Mouse (Mus musculus) kidney, adult 2 months (tissue): ENCODE measurements around the gene Hspa5. TPM values are rescaled to one million over a fixed set of nuclear protein-coding genes. Genes with fewer than 3 reads are reported as not detected.

Source experiments
- DNase-seq: peaks from one replicate; pipeline ENCODE4 v3.0.0; 2021
- H3K27ac ChIP-seq: fragments of 200-500 bp; 2 replicates; pipeline ENCODE4 v1.5.1; 2012; ENCODE audit warnings: low read depth, low read length, control low read depth, inconsistent platforms; ENCODE audit not compliant: insufficient read depth
- H3K27me3 ChIP-seq: fragments of 200-500 bp; replicated peaks from 2 replicates; pipeline ENCODE4 v1.6.1; 2012; ENCODE audit warnings: mild to moderate bottlenecking, moderate library complexity, low read length, inconsistent platforms; ENCODE audit not compliant: control insufficient read depth, insufficient read depth
- H3K36me3 ChIP-seq: fragments of 200-500 bp; 2 replicates; pipeline ENCODE4 v1.6.1; 2012; ENCODE audit warnings: mild to moderate bottlenecking, moderate library complexity, low read length, inconsistent platforms; ENCODE audit not compliant: control insufficient read depth, insufficient read depth
- H3K4me1 ChIP-seq: fragments of 200-500 bp; 2 replicates; pipeline ENCODE4 v1.6.1; 2011; ENCODE audit warnings: low read length; ENCODE audit not compliant: control insufficient read depth, insufficient read depth
- H3K4me3 ChIP-seq: fragments of 200-500 bp; 2 replicates; pipeline ENCODE4 v1.5.1; 2011; ENCODE audit warnings: mild to moderate bottlenecking, low read depth, low read length, control low read depth; ENCODE audit not compliant: insufficient read depth
- CTCF ChIP-seq: fragments of 200-500 bp; conservative IDR thresholded peaks from 2 replicates; pipeline ENCODE4 v1.5.1; 2011; ENCODE audit warnings: low read depth, mild to moderate bottlenecking, control low read depth, low read length, moderate library complexity, mixed read lengths; ENCODE audit not compliant: insufficient read depth, insufficient read length
- POLR2A ChIP-seq: fragments of 200-500 bp; IDR thresholded peaks from one replicate; pipeline ENCODE4 v1.6.1; 2011; ENCODE audit warnings: low read depth, low read length, control low read depth
- WGBS: fragments of 180-500 bp; shearing (Covaris S2); methylation state at CpG from one replicate; pipeline ENCODE4 v1.1.7; 2018; 5-methylcytosine and 5-hydroxymethylcytosine counted together
- polyA plus RNA-seq: library from polyadenylated mRNA; depleted of rRNA; stranded (reverse); fragments of >200 nt; gene quantifications from 2 replicates; pipeline ENCODE4 v1.2.3, GENCODE M21; 2012; rRNA removed

The Hspa5 gene
- polyA plus RNA-seq, 1 experiment = 489 TPM

DNA sequence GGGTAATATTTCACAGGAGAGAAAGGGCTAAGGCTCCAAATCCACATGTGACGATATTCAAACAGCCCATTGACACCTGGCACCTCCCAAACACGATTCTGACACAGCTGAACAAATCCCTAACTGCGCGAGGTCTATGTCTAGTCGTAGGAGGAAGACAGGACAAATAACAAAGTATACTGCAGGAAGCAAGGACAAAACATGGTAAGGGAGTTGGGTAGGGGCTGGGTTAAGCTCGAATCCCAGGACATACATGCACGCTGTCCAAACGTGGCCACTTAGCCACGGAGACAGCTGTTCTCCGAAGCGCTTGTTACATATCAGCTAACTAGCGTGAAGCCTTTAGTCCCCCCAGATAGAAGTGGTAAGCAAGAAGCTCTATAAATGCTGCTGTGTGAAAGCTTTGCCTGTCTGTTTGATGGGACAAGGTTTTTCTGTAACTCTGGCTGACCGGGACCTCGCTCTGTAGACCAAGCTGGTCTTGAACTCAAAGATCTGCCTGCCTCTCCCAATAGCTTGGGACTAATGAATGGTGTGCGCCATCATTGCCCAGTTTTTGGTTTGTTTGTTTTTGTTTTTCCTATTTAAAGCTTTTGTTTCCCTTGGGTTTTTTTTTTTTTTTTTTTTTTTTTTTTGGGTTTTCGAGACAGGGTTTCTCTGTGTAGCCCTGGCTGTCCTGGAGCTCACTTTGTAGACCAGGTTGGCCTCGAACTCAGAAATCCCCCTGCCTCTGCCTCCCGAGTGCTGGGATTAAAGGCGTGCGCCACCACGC is 54.9 kb downstream of the Hspa5 start:
- no peaks in the 10 kb centered on the region for H3K27me3 ChIP-seq
- H3K4me3 ChIP-seq = peak overlapping the region; percentile 69
- H3K27ac ChIP-seq = 0 out of 2 replicates have a peak overlapping the region, but pooled peaks have one; percentile 2
- TF ChIP-seq POLR2A (no peak), CTCF (no peak)
- peaks cover 9% of the 10 kb centered on the region; the same call in 1 of the 2 replicates for H3K4me1 ChIP-seq
- no peak for DNase-seq
- peaks cover 2% of the 10 kb centered on the region for H3K36me3 ChIP-seq
- 39% methylated on average over 20 of the region's 21 CpGs for WGBS

Other genes starting within 250 kb of the Hspa5 start
- 14.0 and 16.0 TPM in 2 replicates for gene Gapvd1, start 16.7 kb upstream of the Hspa5 start, polyA plus RNA-seq
- gene Rabepk, start 27.9 kb downstream of the Hspa5 start, polyA plus RNA-seq = 25.8 and 28.1 TPM in 2 replicates
- 29.4 and 34.1 TPM in 2 replicates for gene Fbxw2, start 54.3 kb downstream of the Hspa5 start, polyA plus RNA-seq
- gene Gm34653, start 61.0 kb downstream of the Hspa5 start, polyA plus RNA-seq = 0.07 TPM in 1 of 2 replicates, not detected in the other
- gene Cutal, start 102.4 kb downstream of the Hspa5 start, polyA plus RNA-seq = 208 and 340 TPM in 2 replicates
- gene Psmd5, start 103.0 kb downstream of the Hspa5 start, polyA plus RNA-seq = 29.7 and 31.7 TPM in 2 replicates
- gene Phf19, start 142.1 kb downstream of the Hspa5 start, polyA plus RNA-seq = 0.60 and 0.66 TPM in 2 replicates
- 4.3 and 9.3 TPM in 2 replicates for gene Traf1, start 189.8 kb downstream of the Hspa5 start, polyA plus RNA-seq